Mouse (Mus musculus): ENCODE results near the gene Stk39. TPM values are rescaled to one million over a fixed set of nuclear protein-coding genes. Genes with fewer than 3 reads are reported as not detected.
A peak's percentile ranks its signal among the peaks of the same experiment; 100 is the strongest.

The Stk39 gene
- polyA plus RNA-seq, 1 experiment from 2014 or later = 29.0 TPM

DNA sequence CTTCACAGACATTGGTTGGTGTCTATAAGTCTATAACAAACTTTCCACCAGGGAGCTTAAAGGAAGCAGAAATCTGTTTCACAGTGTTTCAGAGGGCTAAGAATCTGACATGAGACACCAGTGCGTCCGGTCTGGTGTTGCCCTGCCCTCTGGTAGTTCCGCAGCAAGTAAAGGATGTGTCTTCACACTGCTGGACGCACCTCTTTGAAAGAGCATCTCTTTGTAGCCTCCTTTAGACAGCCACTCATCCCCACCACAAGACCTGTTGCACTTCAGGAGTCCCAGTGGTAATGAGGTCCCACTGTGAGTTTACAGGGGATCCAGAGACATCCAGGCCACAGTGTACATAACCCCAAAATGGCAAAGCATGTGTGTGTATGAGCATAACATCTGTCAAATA is 88.1 kb downstream of the Stk39 start:
- no peak overlapping the region for H3K4me3 ChIP-seq (replicated peaks; ENCODE audit: low read depth, low read length)
- peaks cover 23% of the 10 kb centered on the region for H3K4me1 ChIP-seq (replicated peaks; ENCODE audit: insufficient read depth, low read length)
- H3K27ac ChIP-seq = no peak overlapping the region
- ATAC-seq (replicated peaks; ENCODE audit: low FRiP score, low read depth) (no peak), DNase-seq (ENCODE audit: low spot score) (no peak)
- no peaks in the 10 kb centered on the region for H3K27me3 ChIP-seq (ENCODE audit: insufficient read depth, low read length)
- no peaks in the 10 kb centered on the region for H3K36me3 ChIP-seq (ENCODE audit: insufficient read depth, low read length)
- 89% methylated on average over 4 of the region's 4 CpGs for WGBS
- H3K9ac ChIP-seq (ENCODE audit: low read depth, low read length) = no peak overlapping the region
- H3K9me3 ChIP-seq (replicated peaks; ENCODE audit: low read length) = no peaks in the 10 kb centered on the region
- H3K4me2 ChIP-seq (ENCODE audit: low read length) = no peak overlapping the region
- TF ChIP-seq CTCF (IDR thresholded peaks at IDR 0.05; ENCODE audit: low read depth) = no peak

DNA sequence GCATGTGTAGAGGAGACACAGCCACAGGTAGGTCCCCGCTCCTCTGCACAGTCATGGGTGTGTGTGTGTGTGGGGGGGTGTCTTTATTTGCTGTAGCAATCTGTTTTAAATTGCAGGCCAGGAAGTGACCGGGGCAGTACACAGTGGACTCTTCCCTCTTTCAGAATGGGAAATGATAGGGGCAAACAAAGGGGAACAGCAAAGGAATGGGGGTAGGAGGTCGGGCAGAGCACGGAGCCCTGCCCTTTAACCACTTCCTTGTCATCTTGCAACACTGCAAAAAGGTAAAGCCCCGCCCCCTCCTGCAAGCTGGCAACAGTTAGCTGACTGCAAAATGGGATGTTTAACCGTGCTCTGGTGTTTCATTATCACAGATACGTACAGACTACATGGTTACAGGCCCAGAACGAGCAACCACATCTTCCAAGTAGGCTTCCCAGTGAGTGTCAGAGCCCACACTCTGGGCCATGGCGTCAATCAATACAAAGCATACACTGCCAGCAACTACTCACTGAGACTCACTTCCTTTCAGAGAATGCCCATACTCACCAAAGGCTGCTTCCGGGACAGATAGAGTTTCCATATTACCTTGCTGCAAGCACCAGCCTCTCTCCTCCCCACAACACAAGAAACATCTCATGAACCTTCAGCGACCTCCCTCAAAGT is 89.5 kb downstream of the Stk39 start:
- DNase-seq (ENCODE audit: low spot score) (no peak), ATAC-seq (replicated peaks; ENCODE audit: low FRiP score, low read depth) (no peak)
- H3K4me3 ChIP-seq (replicated peaks; ENCODE audit: low read depth, low read length) = no peak overlapping the region
- H3K27ac ChIP-seq = no peak overlapping the region
- H3K27me3 ChIP-seq (ENCODE audit: insufficient read depth, low read length) = no peaks in the 10 kb centered on the region
- TF ChIP-seq CTCF (IDR thresholded peaks at IDR 0.05; ENCODE audit: low read depth) = no peak
- WGBS = 63% methylated on average over 11 of the region's 11 CpGs
- peaks cover 32% of the 10 kb centered on the region for H3K4me1 ChIP-seq (replicated peaks; ENCODE audit: insufficient read depth, low read length)
- no peaks in the 10 kb centered on the region for H3K36me3 ChIP-seq (ENCODE audit: insufficient read depth, low read length)
- no peak overlapping the region for H3K9ac ChIP-seq (ENCODE audit: low read depth, low read length)
- H3K9me3 ChIP-seq (replicated peaks; ENCODE audit: low read length) = no peaks in the 10 kb centered on the region
- no peak overlapping the region for H3K4me2 ChIP-seq (ENCODE audit: low read length)

DNA sequence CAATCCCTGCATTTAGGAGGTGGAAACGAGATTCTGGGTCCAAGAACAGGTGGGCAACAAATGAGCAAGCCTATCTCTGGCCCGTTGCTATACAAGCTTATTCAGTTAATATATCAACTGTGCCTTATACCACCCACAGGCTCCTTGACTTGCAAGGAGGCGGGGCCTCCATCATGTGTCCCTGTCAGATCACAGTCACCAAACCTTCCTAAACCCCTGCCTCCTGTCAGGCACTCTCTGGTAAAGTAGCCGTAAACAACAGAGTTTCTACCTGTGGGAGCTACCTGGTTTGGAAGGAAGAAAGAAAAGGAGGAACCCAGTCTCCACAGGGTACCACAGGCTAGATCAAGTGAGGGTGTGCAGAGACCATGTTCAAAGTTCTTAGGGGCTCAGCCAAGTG is 90.2 kb downstream of the Stk39 start:
- DNase-seq (ENCODE audit: low spot score) (no peak), ATAC-seq (replicated peaks; ENCODE audit: low FRiP score, low read depth) (no peak)
- H3K27ac ChIP-seq = no peak overlapping the region
- H3K4me2 ChIP-seq (ENCODE audit: low read length) = no peak overlapping the region
- no peaks in the 10 kb centered on the region for H3K9me3 ChIP-seq (replicated peaks; ENCODE audit: low read length)
- no peak overlapping the region for H3K4me3 ChIP-seq (replicated peaks; ENCODE audit: low read depth, low read length)
- TF ChIP-seq CTCF (IDR thresholded peaks at IDR 0.05; ENCODE audit: low read depth) = no peak
- H3K27me3 ChIP-seq (ENCODE audit: insufficient read depth, low read length) = no peaks in the 10 kb centered on the region
- peaks cover 32% of the 10 kb centered on the region for H3K4me1 ChIP-seq (replicated peaks; ENCODE audit: insufficient read depth, low read length)
- H3K9ac ChIP-seq (ENCODE audit: low read depth, low read length) = no peak overlapping the region
- WGBS = 62% methylated on average over 4 of the region's 4 CpGs
- no peaks in the 10 kb centered on the region for H3K36me3 ChIP-seq (ENCODE audit: insufficient read depth, low read length)

DNA sequence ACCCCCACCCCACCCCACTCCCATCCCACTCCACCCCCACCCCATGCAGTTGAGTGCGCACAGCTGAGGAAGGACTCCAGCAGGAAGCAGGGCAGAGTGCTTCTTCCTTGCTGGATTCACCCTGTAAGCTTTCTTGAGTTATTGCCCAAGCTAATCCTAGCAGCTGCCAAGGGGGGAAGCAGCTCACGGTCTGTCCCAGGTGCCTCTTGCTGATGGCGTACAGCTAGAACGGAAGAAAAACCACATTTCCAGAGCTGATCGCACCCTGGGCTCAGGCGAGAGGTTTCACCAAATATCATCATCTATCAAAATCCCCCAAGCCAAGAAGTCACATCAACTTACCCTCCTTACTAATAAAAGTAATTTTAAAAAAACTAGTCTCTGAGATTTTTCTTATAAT is 90.9 kb downstream of the Stk39 start:
- no peaks in the 10 kb centered on the region for H3K9me3 ChIP-seq (replicated peaks; ENCODE audit: low read length)
- DNase-seq (ENCODE audit: low spot score) = peak; percentile 58
- H3K36me3 ChIP-seq (ENCODE audit: insufficient read depth, low read length) = no peaks in the 10 kb centered on the region
- TF ChIP-seq CTCF (IDR thresholded peaks at IDR 0.05; ENCODE audit: low read depth) = no peak
- H3K4me1 ChIP-seq (replicated peaks; ENCODE audit: insufficient read depth, low read length) = peaks cover 35% of the 10 kb centered on the region
- no peak overlapping the region for H3K27ac ChIP-seq
- no peak for ATAC-seq (replicated peaks; ENCODE audit: low FRiP score, low read depth)
- no peak overlapping the region for H3K4me3 ChIP-seq (replicated peaks; ENCODE audit: low read depth, low read length)
- no peaks in the 10 kb centered on the region for H3K27me3 ChIP-seq (ENCODE audit: insufficient read depth, low read length)
- no peak overlapping the region for H3K9ac ChIP-seq (ENCODE audit: low read depth, low read length)
- 44% methylated on average over 6 of the region's 6 CpGs for WGBS
- no peak overlapping the region for H3K4me2 ChIP-seq (ENCODE audit: low read length)

DNA sequence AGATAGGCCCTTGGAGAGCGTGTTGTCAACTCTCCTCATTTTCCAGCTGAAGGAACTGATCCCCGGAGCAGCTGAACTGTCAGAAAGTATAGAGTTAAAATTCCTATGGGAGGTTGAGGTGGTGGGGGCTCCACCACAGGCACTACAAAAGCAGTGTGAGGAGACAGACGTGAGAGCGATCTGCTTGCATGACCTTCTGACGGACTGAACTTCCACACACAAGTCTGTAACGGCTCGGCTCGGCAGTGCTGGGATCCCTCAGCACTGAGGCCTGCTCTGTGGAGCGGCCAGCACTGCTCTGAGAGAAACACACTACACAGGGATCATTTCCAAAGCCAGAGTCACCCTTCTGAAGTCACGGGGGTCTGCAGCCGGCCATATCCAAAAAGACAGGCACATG is 92.4 kb downstream of the Stk39 start:
- 31% methylated on average over 11 of the region's 11 CpGs for WGBS
- Histone ChIP-seq H3K4me1 (replicated peaks; ENCODE audit: insufficient read depth, low read length) (peaks cover 35% of the 10 kb centered on the region), H3K4me3 (replicated peaks; ENCODE audit: low read depth, low read length) (no peak overlapping the region), H3K9ac (ENCODE audit: low read depth, low read length) (0 out of 2 replicates have a peak overlapping the region, but pooled peaks have one; percentile 8), H3K9me3 (replicated peaks; ENCODE audit: low read length) (no peaks in the 10 kb centered on the region), H3K36me3 (ENCODE audit: insufficient read depth, low read length) (no peaks in the 10 kb centered on the region), H3K27ac (peak overlapping the region; percentile 40; the same call in 1 of the 2 replicates), H3K27me3 (ENCODE audit: insufficient read depth, low read length) (no peaks in the 10 kb centered on the region), H3K4me2 (ENCODE audit: low read length) (no peak overlapping the region)
- peak; percentile 42 for DNase-seq (ENCODE audit: low spot score)
- ATAC-seq (replicated peaks; ENCODE audit: low FRiP score, low read depth) = no peak
- TF ChIP-seq CTCF (IDR thresholded peaks at IDR 0.05; ENCODE audit: low read depth) = no peak

DNA sequence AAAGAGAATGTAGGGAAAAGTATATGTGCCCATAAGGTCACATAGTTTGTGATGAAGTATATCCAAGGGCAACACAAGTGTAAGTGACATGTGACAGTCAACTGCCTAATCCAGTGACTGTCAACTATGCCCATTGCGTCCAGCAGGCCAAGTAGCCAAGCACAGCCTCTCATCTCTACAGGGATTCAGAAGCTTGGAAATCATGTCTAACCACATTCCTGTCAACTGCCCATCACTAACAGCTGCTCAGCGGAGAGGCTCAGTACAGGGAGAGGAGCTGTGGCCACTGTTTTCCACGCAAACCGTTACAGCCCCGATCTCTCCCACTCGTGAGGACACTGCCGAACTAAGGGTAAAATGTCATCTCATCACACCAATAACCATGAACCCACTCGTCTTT is 93.7 kb downstream of the Stk39 start:
- DNase-seq (ENCODE audit: low spot score) = no peak
- no peak overlapping the region for H3K9ac ChIP-seq (ENCODE audit: low read depth, low read length)
- H3K36me3 ChIP-seq (ENCODE audit: insufficient read depth, low read length) = no peaks in the 10 kb centered on the region
- ATAC-seq (replicated peaks; ENCODE audit: low FRiP score, low read depth) = no peak
- WGBS = 89% methylated on average over 8 of the region's 8 CpGs
- TF ChIP-seq CTCF (IDR thresholded peaks at IDR 0.05; ENCODE audit: low read depth) = no peak
- no peaks in the 10 kb centered on the region for H3K27me3 ChIP-seq (ENCODE audit: insufficient read depth, low read length)
- H3K9me3 ChIP-seq (replicated peaks; ENCODE audit: low read length) = no peaks in the 10 kb centered on the region
- no peak overlapping the region for H3K27ac ChIP-seq
- no peak overlapping the region for H3K4me2 ChIP-seq (ENCODE audit: low read length)
- H3K4me3 ChIP-seq (replicated peaks; ENCODE audit: low read depth, low read length) = no peak overlapping the region
- H3K4me1 ChIP-seq (replicated peaks; ENCODE audit: insufficient read depth, low read length) = peaks cover 39% of the 10 kb centered on the region

DNA sequence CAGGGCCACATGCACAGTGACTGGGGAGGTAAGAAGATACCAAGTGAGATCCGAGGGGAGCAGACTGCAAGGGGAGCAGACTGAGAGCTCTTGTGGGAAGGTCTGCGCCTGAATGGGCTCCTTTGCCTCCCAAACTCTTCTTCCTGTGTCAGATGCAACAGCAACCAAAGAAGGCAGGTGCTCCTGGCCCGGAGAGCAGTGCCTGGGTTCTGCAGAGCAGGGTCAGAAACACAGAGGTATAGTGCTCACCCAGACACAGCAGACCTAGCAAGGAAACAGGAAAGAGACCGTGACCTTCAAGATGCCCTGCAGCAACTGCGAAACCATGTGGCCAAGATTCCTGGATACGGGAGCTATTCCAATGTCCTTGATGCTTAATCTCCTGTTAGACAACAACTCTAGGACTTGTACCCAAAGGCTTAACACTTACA is 94.8 kb downstream of the Stk39 start:
- Histone ChIP-seq H3K4me1 (replicated peaks; ENCODE audit: insufficient read depth, low read length) (peaks cover 35% of the 10 kb centered on the region), H3K9me3 (replicated peaks; ENCODE audit: low read length) (no peaks in the 10 kb centered on the region), H3K4me2 (ENCODE audit: low read length) (no peak overlapping the region), H3K27me3 (ENCODE audit: insufficient read depth, low read length) (no peaks in the 10 kb centered on the region), H3K9ac (ENCODE audit: low read depth, low read length) (no peak overlapping the region), H3K27ac (peak overlapping the region; percentile 60), H3K4me3 (replicated peaks; ENCODE audit: low read depth, low read length) (no peak overlapping the region), H3K36me3 (ENCODE audit: insufficient read depth, low read length) (no peaks in the 10 kb centered on the region)
- DNase-seq (ENCODE audit: low spot score) = no peak
- no peak for ATAC-seq (replicated peaks; ENCODE audit: low FRiP score, low read depth)
- no peak for TF ChIP-seq CTCF (IDR thresholded peaks at IDR 0.05; ENCODE audit: low read depth)
- WGBS = 49% methylated on average over 6 of the region's 6 CpGs

Measured in kidney, postnatal 0 days (tissue).